Mouse (Mus musculus): ENCODE data around the gene Coq10a. TPM values are rescaled to one million over a fixed set of nuclear protein-coding genes. Genes with fewer than 3 reads are reported as not detected.

Coq10a gene
- polyA plus RNA-seq (2017; shearing (Covaris generic)) = 35.0 TPM

GRCm38 (mm10) chr10:128368402-128369217, at the start of gene Coq10a:
Gene Coq10a, minus strand, starts transcription at chr10:128368997.

GRCm38 (mm10) chr10:128411211-128412054, 42.6 kb upstream of the Coq10a start, which contains the start of the genes Nabp2 and Rnf41:
Gene Nabp2, minus strand, starts transcription at chr10:128411492.
Gene Rnf41, plus strand, starts transcription at chr10:128411657.

GRCm38 (mm10) chr10:128401056-128401455, 32.3 kb upstream of the Coq10a start, which contains the start of gene Slc39a5:
Gene Slc39a5, minus strand, starts transcription at chr10:128401229.

GRCm38 (mm10) chr10:128376455-128377211, 7.8 kb upstream of the Coq10a start, which contains the start of gene Ankrd52:
Gene Ankrd52, plus strand, starts transcription at chr10:128377115.

GRCm38 (mm10) chr10:128337306-128338181, 31.3 kb downstream of the Coq10a start, which contains the start of gene Cs:
Gene Cs, plus strand, starts transcription at chr10:128337734.

GRCm38 (mm10) chr10:128322141-128323108, 46.4 kb downstream of the Coq10a start, which contains the start of gene Cnpy2:
Gene Cnpy2, plus strand, starts transcription at chr10:128322459.

Other genes with a start within 250 kb of the Coq10a start
- gene Rbms2, start 188.7 kb downstream of the Coq10a start, polyA plus RNA-seq (2017; shearing (Covaris generic)) = 29.8 TPM
- 0.59 TPM for gene Gls2, start 174.5 kb downstream of the Coq10a start, polyA plus RNA-seq (2017; shearing (Covaris generic))
- gene Spryd4, start 157.2 kb downstream of the Coq10a start, polyA plus RNA-seq (2017; shearing (Covaris generic)) = 15.2 TPM
- gene Mip, start 143.2 kb downstream of the Coq10a start, polyA plus RNA-seq (2017; shearing (Covaris generic)) = not detected
- 26.8 TPM for gene Timeless, start 136.9 kb downstream of the Coq10a start, polyA plus RNA-seq (2017; shearing (Covaris generic))
- gene Apon, start 114.9 kb downstream of the Coq10a start, polyA plus RNA-seq (2017; shearing (Covaris generic)) = 0.17 TPM
- not detected for gene Apof, start 100.3 kb downstream of the Coq10a start, polyA plus RNA-seq (2017; shearing (Covaris generic))
- 78.3 TPM for gene Stat2, start 98.4 kb downstream of the Coq10a start, polyA plus RNA-seq (2017; shearing (Covaris generic))
- gene Il23a, start 70.2 kb downstream of the Coq10a start, polyA plus RNA-seq (2017; shearing (Covaris generic)) = not detected
- 45.7 TPM for gene Pan2, start 65.7 kb downstream of the Coq10a start, polyA plus RNA-seq (2017; shearing (Covaris generic))
- 121 TPM for gene Cnpy2, start 46.5 kb downstream of the Coq10a start, polyA plus RNA-seq (2017; shearing (Covaris generic))
- 164 TPM for gene Cs, start 31.3 kb downstream of the Coq10a start, polyA plus RNA-seq (2017; shearing (Covaris generic))
- gene Ankrd52, start 8.1 kb upstream of the Coq10a start, polyA plus RNA-seq (2017; shearing (Covaris generic)) = 7.0 TPM
- gene Slc39a5, start 32.2 kb upstream of the Coq10a start, polyA plus RNA-seq (2017; shearing (Covaris generic)) = 0.32 TPM
- 104 TPM for gene Nabp2, start 42.5 kb upstream of the Coq10a start, polyA plus RNA-seq (2017; shearing (Covaris generic))
- 39.7 TPM for gene Rnf41, start 42.7 kb upstream of the Coq10a start, polyA plus RNA-seq (2017; shearing (Covaris generic))
- gene Smarcc2, start 90.3 kb upstream of the Coq10a start, polyA plus RNA-seq (2017; shearing (Covaris generic)) = 127 TPM
- 1,369 TPM for gene Myl6, start 125.1 kb upstream of the Coq10a start, polyA plus RNA-seq (2017; shearing (Covaris generic))
- gene Myl6b, start 129.7 kb upstream of the Coq10a start, polyA plus RNA-seq (2017; shearing (Covaris generic)) = 3.9 TPM
- gene Esyt1, start 156.9 kb upstream of the Coq10a start, polyA plus RNA-seq (2017; shearing (Covaris generic)) = 222 TPM
- gene Zc3h10, start 178.8 kb upstream of the Coq10a start, polyA plus RNA-seq (2017; shearing (Covaris generic)) = 24.2 TPM
- gene Rpl41, start 180.3 kb upstream of the Coq10a start, polyA plus RNA-seq (2017; shearing (Covaris generic)) = 2,319 TPM
- gene Pa2g4, start 197.0 kb upstream of the Coq10a start, polyA plus RNA-seq (2017; shearing (Covaris generic)) = 36.9 TPM
- 7.2 TPM for gene Erbb3, start 220.7 kb upstream of the Coq10a start, polyA plus RNA-seq (2017; shearing (Covaris generic))

Data from CD4-positive, CD25-positive, alpha-beta regulatory T cell (primary cell).